Mouse (Mus musculus) heart, postnatal 0 days (tissue): ENCODE results near the gene Lipa.

ENCODE experiments used
- CTCF ChIP-seq: IDR thresholded peaks from 2 replicates; pipeline ENCODE4 v1.5.1; 2016; ENCODE audit warnings: antibody characterized with exemption, control low read depth, low read depth
- EP300 ChIP-seq: IDR thresholded peaks from 2 replicates; pipeline ENCODE4 v1.6.1; 2016; ENCODE audit warnings: antibody characterized with exemption, low read depth

- TF ChIP-seq CTCF = no peak
- TF ChIP-seq EP300 = no peak
These were observed 15.7 kb downstream of the Lipa start for GRCm38 (mm10) chr19:34511528-34511927.
